Mouse (Mus musculus) NIH3T3 (cell line): ENCODE results near the gene Hip1.
A peak's percentile ranks its signal among the peaks of the same experiment; 100 is the strongest.
"Not testable (repeated sequence)": the region's sequence is repeated elsewhere in the genome, so short reads cannot be mapped to it uniquely, and the experiment has no call there.

ENCODE experiments used
- DNase-seq: peaks from one replicate; pipeline ENCODE4 v3.0.0-alpha.2; 2012; ENCODE audit warnings: low read depth

Gene Hip1

GRCm38 (mm10) chr5:135492126-135492525 lies 52.8 kb downstream of the Hip1 start:
- no peak for DNase-seq

DNA sequence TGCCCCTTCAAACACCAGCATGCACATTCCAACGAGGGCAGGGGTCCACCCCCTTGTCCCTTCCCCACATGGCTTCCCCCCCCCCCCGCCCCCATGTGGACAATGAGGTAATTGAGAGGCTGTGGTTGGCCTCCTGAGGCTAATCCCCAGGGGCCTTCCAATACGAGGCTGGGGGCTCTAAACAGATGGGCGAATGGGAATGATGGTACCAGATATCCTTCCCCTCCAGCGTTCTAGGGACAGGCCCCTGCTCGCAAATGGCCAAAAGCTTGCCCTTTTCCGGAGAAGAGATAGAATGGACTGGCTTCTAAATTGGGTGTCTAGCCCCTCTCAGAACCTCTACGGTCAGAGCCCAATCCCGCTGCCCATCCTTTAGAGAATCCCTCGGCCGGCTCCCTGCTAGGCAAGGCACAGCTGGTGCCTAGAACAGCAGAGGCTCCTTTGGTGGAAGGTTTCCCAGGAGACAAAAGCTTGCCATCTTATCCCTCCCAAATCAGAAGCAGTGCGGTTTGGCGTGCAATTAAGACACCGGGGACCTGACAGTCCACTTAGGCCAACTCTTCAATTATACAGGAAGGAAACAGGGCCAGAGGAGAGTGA lies 55.1 kb downstream of the Hip1 start:
- no peak for DNase-seq

DNA sequence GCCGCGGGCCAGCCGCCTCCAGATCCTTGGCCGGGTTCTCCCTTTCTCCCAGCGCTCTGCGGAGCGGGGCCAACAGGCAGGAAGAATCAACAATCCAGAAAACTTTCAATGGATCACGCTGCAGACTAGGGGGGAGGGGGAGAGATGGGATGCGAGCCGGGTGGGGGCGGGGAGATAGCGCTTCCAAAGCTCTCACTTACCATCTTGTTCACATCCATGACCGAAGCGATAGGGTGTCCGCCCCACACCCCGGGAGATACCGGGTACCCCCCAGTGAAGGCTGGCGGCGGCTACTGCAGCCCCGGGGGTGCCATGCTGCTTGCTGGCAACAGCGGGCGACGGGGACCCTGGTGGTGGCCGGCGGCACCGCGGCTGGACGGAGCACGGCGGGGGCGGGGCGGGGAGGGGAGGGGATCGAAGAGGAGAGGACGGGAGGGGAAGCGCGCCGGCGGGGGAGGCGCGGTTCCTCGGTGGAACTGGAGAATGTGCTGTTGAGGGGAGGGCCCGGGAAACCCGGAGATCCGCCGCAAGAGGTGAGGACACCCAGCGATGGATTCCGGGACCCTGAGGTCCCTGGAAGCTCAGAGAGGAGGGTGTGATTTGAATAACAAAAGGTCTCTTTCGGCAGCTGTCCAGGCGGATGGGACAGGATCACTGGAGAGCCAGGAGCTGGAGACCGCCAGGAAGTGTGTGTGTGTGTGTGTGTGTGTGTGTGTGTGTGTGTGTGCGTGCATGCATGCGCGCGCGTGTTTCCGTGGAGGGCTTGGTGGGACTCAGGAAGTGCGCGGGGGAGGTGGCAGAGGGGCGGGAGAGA lies 55.8 kb downstream of the Hip1 start:
- peak; percentile 82 for DNase-seq

DNA sequence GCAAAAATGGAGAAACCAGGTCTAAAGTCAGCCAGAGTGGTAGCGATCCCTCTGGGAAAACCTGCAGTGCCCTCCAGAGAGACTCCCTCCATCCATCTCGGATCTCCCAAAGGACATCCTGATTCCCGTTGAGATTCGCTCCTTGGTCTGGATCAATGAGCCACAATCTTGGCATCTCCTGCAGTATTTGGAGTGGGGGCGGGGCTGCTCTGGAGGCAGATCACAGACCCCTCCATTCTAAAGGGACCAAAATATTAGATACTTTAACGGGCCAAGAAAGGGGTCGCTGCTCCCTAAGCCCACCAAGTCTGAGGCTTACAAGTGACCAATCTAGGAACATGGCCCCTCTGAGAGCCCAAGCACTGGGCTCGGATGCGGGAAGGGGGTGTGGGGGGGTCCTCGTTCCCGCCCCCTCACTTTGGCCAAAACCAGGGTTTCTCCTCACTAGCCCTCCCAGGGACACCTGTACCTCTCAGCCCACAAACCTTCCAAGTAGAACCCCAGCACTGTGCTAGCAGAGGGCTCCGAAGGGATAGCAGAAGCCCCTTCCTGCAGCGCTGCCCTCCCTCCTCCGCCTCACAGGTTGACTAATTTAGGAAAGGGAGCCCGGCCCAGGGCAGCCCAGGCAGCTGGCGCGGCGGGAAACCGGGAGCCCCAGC lies 56.6 kb downstream of the Hip1 start:
- DNase-seq, result no peak

DNA sequence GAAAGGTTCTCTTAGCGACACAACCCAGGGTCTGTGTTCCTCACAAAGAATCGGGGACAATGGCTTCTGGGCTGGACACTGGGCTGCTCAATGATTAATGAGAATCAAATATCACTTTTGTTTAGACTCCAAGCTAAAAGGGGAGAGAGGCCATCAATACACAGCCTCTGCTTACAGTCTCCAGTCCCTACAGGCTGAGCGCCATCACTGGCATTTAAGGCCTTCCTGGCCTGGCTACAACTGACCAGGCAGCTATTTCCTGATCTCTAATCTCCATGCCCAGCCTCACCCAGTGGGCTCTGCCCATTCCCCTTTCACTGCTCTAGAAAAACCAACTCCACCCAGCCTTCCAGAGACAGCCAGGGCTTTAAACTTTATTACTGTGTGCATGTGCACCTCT lies 59.6 kb downstream of the Hip1 start:
- DNase-seq, result no peak

DNA sequence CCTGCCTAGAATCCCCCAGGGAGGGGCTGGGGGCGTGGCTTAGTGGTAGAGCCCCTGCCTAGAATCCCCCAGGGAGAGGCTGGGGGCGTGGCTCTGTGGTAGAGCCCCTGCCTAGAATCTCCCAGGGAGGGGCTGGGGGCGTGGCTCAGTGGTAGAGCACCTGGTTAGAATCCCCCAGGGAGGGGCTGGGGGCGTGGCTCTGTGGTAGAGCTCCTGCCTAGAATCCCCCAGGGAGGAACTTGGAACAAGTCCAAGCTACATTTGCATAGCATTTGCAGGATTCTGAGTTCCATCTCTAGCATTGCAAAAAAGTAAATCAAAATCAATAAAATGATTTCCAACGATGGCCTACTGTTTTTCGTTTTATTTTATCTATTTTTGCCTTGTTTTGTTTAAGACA lies 61.1 kb downstream of the Hip1 start:
- DNase-seq, result peak; percentile 37

- no peak for DNase-seq
These were observed 65.9 kb downstream of the Hip1 start for GRCm38 (mm10) chr5:135478877-135479600.

- no peak for DNase-seq
These were observed 68.7 kb downstream of the Hip1 start for GRCm38 (mm10) chr5:135476199-135476598.

DNA sequence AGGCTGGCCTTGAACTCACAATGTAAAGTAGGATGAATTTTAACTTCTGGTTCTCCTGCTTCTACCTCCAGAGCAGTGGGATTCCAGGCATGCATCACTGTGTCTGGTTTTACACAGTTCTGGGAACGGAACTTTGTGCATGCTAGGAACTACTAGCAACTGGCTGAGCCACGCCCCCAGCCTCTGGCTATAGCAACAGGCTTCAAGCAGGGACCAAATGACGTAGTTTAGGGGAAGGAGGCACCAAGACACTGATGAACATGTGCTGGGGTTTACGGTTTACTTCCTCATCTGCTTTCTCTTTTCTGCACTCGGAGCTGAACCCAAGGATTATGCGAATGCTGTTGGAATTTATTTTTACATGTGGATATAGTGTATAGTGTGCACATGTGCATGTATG lies 72.5 kb downstream of the Hip1 start:
- no peak for DNase-seq

DNA sequence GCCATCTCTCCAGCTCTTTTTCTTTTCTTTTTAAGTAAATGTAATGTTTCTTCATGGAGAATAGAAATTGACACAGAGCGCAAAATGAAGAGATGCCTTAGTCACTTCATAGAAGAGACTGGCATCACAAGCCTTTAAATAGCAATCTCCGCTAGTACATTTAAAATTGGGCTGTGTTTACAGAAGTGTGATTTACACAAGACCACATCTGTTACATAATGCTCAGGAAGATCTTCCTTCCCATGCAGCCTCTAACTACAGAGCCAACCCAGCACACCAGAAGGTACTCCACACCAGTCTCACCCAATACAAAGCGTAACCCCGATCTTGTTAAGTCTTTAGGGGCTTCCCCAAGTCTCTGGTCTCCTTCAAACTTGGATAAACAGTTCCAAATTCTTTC lies 73.2 kb downstream of the Hip1 start:
- no peak for DNase-seq

GRCm38 (mm10) chr5:135468280-135468679 lies 76.6 kb downstream of the Hip1 start:
- DNase-seq, result no peak

DNA sequence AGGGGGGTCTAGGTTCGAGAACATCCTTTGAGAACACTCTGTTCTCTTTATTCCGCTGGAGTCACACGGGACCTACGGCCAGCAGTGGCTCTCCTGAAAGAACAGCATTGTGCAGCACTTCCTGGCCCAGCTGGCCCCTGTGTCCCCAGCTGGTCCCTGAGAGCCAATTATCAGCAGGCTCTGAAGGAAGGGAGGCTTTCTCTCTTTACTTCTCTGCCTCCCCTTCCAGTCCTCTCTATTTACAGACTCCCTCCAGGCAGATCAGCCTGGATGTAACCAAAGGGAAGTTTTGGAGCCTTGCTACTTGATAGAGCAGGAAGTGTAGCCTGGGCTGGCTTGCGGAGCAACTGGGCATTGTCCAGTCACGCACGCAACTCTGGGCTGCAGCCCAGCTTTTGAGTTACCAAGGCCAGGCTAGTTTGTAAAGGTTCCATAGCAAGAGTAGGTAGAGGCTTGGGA lies 79.1 kb downstream of the Hip1 start:
- DNase-seq, result peak; percentile 14

GRCm38 (mm10) chr5:135463380-135463779 lies 81.5 kb downstream of the Hip1 start:
- DNase-seq, result no peak

- DNase-seq, result no peak
These were observed 84.1 kb downstream of the Hip1 start for GRCm38 (mm10) chr5:135460833-135461173.

- DNase-seq, result no peak
These were observed 84.6 kb downstream of the Hip1 start for GRCm38 (mm10) chr5:135460152-135460832.

- peak; percentile 41 for DNase-seq
These were observed 85.4 kb downstream of the Hip1 start for GRCm38 (mm10) chr5:135459486-135459885.

GRCm38 (mm10) chr5:135457961-135458360 lies 87.0 kb downstream of the Hip1 start:
- no peak for DNase-seq

- DNase-seq, result no peak
These were observed 88.4 kb downstream of the Hip1 start for GRCm38 (mm10) chr5:135456515-135456914.

GRCm38 (mm10) chr5:135454256-135454655 lies 90.7 kb downstream of the Hip1 start:
- DNase-seq, result peak; percentile 16

DNA sequence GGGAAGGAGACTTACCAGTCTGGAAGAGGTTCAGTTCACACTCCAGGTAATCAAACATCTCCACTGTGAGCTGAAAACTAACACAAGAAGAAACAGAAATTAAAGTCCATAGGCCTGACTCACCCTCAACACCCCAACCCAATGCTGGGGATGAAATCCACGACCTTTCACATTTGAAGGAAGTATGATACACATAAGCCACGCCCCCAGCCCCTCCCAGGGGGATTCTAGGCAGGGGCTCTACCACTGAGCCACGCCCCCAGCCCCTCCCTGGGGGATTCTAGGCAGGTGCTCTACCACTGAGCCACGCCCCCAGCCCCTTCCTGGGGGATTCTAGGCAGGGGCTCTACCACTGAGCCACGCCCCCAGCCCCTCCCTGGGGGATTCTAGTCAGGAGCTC lies 93.4 kb downstream of the Hip1 start:
- not testable (repeated sequence) for DNase-seq

GRCm38 (mm10) chr5:135451100-135451499 lies 93.8 kb downstream of the Hip1 start:
- no peak for DNase-seq

DNA sequence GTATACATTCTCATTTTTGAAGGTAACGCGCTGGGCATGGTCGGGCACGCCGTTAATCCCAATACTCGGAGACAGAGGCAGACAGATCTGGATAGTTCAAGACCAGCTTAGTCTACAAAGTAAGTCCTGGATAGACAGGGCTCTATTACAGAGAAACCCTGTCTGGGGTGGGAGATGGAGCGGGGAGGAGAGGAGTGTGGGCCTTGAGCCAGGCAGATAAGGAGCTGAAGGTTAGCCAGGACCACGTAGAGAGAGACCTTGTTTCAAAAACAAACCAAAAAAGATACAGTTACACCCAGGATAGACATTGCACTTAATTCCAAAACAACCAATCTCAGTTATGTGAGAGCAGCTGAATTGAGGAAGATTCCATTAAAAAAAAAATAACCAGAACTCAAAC lies 99.2 kb downstream of the Hip1 start:
- no peak for DNase-seq
